Mouse (Mus musculus) right cerebral cortex, postnatal 25 days (tissue): ENCODE results near the gene Gm3106.
"Not testable (repeated sequence)": the region's sequence is repeated elsewhere in the genome, so short reads cannot be mapped to it uniquely, and the experiment has no call there.

Experiments
- DNase-seq: peaks from one replicate; pipeline ENCODE4 v3.0.0; 2022

Gm3106 gene

DNA sequence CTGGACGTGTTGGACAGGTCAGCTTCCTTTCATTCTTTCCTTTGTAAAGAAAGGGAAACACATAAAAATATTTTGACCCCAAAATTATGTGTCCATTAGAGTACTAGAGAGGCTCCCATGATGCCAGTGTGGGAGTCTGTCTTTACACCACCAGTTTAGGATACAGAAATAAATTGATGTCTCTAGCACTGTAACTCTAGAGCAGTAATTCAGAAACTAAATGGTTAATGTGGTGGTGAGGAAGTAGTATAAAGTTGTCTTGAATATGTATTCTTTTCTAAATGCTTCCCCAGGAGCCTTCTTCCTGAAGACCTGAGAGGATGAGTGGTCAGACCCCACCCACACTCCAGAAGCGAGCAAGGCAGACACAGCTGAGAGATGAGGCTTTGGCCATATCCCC is at the start of gene Gm3106:
Gene Gm3106 (plus strand): TSS at position 301 of the 400 bp plus-strand sequence.
- DNase-seq, result not testable (repeated sequence)
